Mouse (Mus musculus) frontal cortex, adult (tissue): ENCODE data around the gene Cdk19.

ENCODE experiments used
- ATAC-seq: cut with Nextera tagmentation; 2 replicates; pipeline ENCODE4 v1.9.2; 2017; ENCODE audit warnings: mild to moderate bottlenecking, moderate library complexity, mixed read lengths; ENCODE audit not compliant: low TSS enrichment

Gene Cdk19

GRCm38 (mm10) chr10:40440740-40441139, 101.4 kb downstream of the Cdk19 start:
- peak; percentile 71 for ATAC-seq

DNA sequence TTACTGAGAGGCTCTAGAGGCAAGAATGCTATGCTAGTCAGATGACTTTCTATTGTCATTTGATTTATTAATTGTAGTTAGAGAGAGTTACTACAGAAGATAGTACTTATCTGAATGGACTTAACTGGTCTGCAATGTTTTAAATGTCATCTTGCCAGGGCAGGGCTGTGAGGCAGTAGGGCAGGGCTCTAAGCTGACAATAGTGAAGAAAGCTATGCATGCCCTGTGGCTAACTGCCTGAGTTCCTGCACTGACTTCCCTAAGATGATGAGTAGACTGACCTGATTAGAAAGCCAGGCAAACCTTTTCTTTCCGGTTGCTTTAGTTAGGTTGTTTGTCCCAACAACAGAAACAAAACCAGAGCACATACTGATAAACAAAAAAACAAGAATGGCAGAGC, 102.7 kb downstream of the Cdk19 start:
- ATAC-seq: no peak

DNA sequence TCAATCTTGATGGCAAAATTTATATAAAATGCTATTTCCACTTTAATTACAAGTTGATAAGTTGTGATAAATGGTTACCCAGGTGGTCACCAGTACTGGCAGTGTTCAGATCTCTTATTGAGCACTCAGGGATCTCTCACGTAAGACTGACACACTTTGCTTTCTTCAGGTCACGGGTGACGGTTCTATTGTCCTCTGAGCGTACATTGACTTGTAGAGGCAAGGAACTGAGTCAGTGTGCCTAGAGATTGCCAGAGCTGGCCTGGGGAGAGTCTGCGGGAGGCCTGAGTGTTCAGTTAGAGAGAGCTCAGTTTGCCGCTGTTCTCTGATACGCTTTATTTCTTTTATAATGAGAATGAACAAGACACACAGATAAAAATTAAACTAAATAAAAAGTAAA, 104.0 kb downstream of the Cdk19 start:
- no peak for ATAC-seq

DNA sequence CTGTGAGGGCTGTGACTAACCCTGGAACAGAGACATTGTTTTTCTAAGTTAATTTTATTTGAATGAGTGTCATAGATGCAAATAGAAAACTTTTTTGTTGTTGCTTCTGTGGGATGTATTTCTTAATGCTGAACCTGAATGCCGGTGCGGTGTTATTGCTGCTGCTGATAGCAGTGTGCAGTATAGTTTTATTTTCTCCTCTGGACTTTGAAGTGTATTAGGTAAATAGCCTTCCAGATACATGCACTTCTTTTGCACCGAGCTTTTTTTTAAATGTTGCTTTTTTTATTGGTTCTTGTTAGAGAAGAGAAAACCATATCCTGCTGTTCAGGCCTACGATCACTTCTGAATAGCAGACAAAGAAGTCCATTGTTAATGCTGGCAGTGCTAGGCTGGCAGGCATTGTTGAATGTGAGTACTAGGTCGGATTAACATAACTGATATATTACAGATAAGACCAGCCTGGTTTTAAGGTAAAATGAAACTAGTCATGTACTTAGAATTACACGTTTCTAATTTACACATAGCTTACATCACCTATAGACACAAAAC, 104.5 kb downstream of the Cdk19 start:
- ATAC-seq: no peak

- ATAC-seq: no peak
Measured at GRCm38 (mm10) chr10:40444586-40444985, 105.2 kb downstream of the Cdk19 start.

- no peak for ATAC-seq
Measured at GRCm38 (mm10) chr10:40446088-40446604, 106.8 kb downstream of the Cdk19 start.

- 0 out of 2 replicates have a peak, but pooled peaks have one; percentile 34 for ATAC-seq
Measured at GRCm38 (mm10) chr10:40446630-40447029, 107.3 kb downstream of the Cdk19 start.

- no peak for ATAC-seq
Measured at GRCm38 (mm10) chr10:40447295-40447694, 107.9 kb downstream of the Cdk19 start.

- ATAC-seq: no peak; the same call in 1 of the 2 replicates
Measured at GRCm38 (mm10) chr10:40447921-40448320, 108.6 kb downstream of the Cdk19 start.

GRCm38 (mm10) chr10:40448444-40448843, 109.1 kb downstream of the Cdk19 start:
- ATAC-seq: peak; percentile 72

- peak; percentile 48; the same call in 1 of the 2 replicates for ATAC-seq
Measured at GRCm38 (mm10) chr10:40449571-40449970, 110.2 kb downstream of the Cdk19 start.

- no peak for ATAC-seq
Measured at GRCm38 (mm10) chr10:40450171-40450570, 110.8 kb downstream of the Cdk19 start.

DNA sequence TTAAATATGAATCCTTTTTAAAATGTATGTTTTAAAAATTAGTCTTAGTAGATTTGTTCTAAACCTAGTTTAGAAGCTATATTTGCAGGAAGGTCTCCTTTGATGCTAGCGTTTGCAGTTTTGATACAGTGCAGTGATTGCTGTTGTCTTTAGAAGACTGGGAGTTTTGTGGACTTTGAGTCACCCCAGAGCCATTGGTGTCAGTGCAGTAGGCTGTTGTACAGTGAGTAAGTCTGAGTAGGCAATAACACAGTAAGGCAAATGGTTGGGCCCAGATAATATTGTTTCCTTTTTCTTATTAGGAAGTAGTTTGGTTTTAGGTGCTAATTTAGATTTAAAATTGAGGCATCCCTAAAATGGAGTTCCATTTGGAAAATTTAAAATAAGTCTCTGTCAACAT, 117.8 kb downstream of the Cdk19 start:
- ATAC-seq: no peak

DNA sequence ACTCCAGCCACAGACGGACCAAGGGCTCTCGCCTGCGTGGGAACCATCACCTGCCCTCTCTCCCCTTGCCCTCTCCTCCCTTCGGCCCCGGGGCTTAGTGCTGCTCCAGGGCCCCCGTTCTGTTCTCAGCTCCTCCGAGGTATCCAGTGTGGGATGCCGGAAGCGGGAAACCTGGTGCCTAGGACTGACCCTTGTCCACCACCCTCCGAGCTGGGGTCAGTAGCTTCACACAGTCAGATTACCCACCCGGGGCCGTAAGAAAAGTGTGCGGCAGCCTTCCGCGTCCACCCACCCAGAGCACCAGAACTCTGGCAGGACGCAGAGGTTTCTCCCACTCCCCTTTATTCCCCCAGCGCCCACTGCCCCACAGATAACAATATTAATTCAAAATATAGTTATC, 119.8 kb downstream of the Cdk19 start:
- no peak for ATAC-seq

DNA sequence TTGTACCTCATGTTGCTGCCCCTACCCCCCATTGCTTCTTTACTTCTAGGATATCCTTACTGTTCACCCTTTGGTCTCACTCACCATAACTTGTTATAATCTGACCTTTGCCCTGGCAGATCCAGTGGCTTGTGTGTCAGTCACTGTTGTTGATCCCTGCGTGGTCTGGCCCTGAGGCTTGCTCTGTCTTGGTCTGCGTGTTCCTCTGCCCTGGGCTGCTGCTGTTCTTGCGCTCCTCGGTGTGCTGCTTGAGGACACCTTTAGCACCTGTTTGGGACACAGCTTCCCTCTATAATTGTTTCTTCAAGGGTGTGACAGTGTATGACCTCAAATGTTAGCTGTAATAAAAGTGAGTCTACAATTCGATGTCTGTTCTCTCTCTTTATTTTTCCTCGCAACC, 122.0 kb downstream of the Cdk19 start:
- no peak for ATAC-seq

DNA sequence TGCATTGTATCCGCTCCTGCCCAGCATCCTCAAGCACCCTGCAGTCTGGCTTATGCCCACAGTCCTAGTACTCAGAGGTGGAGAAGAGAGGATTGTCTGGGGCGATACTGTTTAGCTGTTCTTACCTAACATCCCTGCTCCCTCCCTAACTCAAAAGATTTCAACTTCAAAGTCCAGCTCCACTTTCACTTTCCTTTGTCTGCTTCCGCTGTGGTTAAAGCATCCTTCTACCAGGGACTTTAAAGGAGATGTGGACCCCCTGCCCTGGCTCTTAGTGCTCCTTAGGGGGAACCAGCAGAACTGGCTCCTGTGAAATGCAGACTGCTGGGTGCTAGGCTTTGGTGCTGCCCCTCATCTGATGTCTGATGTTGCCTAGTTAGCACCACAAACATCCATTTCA, 122.9 kb downstream of the Cdk19 start:
- ATAC-seq: no peak

DNA sequence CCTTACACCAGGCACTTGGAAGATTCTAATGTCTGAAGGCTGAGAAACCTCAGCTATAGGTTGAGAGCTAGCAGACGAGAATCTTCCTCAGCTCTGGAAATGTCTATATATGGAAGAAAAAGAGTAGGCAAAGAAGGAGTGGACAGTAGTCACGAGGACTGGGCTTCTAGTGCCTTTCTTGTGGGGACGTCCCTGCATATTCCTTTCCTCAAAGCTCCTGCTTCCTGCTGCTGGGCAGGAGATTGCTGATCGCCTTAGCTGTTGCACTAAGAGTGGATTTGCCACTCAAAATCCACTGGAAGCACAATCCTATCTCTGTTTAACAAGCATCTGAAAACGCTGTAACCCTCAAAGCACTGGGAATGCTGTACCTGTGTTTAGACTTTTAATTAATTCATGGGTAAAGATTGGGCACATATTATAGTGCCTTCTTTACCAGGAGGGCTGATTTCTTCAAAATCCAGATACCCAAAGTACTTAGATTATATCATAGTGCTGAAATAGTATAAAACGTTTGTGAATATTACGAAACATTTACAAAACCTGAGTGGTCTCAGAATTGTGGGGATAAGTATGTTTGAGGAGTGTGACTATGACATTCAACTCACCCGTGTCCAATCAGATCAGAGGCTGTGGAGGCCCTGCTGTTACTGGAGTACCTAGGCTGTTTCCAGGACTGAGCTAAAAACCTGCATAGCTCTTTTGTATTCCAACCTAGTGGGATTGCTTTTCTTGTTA, 128.0 kb downstream of the Cdk19 start:
- ATAC-seq: no peak

DNA sequence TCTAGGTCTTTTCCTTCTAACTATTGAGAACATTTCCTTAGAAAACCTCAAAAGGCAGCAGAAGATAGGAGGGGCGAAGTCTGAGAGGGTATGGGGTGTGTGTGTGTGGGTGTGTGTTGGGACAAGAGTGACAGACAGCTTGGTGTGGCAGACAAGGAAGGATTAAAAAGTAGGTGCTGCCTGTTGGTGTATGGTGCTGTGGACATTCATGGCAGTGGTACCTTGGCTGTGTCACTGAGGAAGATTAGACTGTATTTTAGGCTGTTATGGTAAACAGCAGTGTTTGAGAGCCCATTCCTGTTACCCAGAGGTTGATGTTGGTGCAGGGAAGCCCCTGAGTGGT, 128.5 kb downstream of the Cdk19 start:
- ATAC-seq: no peak

- no peak for ATAC-seq
Measured at GRCm38 (mm10) chr10:40469145-40469544, 129.8 kb downstream of the Cdk19 start.

GRCm38 (mm10) chr10:40476535-40477285, 137.3 kb downstream of the Cdk19 start:
- ATAC-seq: no peak

GRCm38 (mm10) chr10:40477426-40478075, 138.2 kb downstream of the Cdk19 start:
- ATAC-seq: no peak

DNA sequence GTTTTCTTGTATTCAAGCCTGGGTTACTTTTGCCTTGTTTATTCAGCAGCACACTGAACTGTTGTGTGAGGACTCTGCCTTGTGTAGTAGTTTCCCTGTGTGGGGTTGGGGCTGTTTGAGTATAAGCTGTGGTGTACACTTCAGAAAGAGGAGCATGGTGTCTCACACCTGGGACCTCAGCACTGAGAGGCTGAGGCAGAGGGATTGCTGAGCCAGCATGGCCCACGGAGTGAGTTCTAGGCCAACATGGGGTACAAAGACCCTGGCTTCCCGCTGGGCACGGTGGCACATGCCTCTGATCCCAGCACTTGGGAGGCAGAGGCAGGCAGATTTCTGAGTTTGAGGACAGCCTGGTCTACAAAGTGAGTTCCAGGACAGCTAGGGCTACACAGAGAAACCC, 139.3 kb downstream of the Cdk19 start:
- ATAC-seq: no peak
